Mouse (Mus musculus) ES-E14 (cell line): ENCODE measurements around the gene Clic6.

Experiments
- CHD2 ChIP-seq: IDR thresholded peaks from 2 replicates; pipeline ENCODE4 v1.6.1; 2014; ENCODE audit warnings: mild to moderate bottlenecking, low read depth, low read length, inconsistent platforms
- HCFC1 ChIP-seq: IDR thresholded peaks from 2 replicates; pipeline ENCODE4 v1.6.1; 2012; ENCODE audit warnings: low read length, inconsistent platforms, borderline replicate concordance; ENCODE audit not compliant: insufficient read depth
- MAFK ChIP-seq: IDR thresholded peaks from 2 replicates; pipeline ENCODE4 v1.6.1; 2014; ENCODE audit warnings: mild to moderate bottlenecking, low read depth, low read length, inconsistent platforms; ENCODE audit not compliant: insufficient read depth
- ZC3H11A ChIP-seq: IDR thresholded peaks from 2 replicates; pipeline ENCODE4 v1.6.1; 2012; ENCODE audit warnings: low read depth, mild to moderate bottlenecking, inconsistent platforms, low read length, borderline replicate concordance
- ZNF384 ChIP-seq: IDR thresholded peaks from 2 replicates; pipeline ENCODE4 v1.6.1; 2012; ENCODE audit warnings: low read depth, low read length, inconsistent platforms

GRCm38 (mm10) chr16:92507573-92507972, 22.0 kb downstream of the Clic6 start:
- TF ChIP-seq CHD2 (no peak), ZC3H11A (no peak), ZNF384 (no peak), HCFC1 (no peak), MAFK (no peak)
